Mouse (Mus musculus): ENCODE measurements around the gene Cnn3.

DNA sequence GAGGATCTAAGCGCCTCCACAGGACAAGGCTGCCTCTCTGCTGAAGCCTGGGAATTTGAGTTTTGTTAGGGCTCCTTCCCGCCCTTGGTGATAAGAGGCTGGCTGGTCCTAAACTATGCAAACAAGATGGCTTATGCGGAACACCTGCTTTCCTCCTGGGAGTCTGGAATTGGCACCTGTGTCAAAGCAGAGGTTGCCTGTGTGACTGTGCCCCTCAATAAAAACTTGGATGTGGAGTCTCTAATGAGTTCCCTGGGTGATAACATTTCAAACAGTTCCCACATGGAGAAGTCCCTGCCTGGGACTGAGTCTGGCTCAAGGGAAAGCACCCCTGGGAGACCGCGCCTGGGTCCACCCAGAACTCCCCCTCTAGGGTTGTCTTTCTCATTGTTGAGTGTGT, 21.2 kb upstream of the Cnn3 start:
- TF ChIP-seq CTCF (IDR thresholded peaks at IDR 0.05) (no peak), EP300 (IDR thresholded peaks at IDR 0.05) (no peak)
